Mouse (Mus musculus) heart, postnatal 0 days (tissue): Measurements from ENCODE around the gene Myh4. TPM values are rescaled to one million over a fixed set of nuclear protein-coding genes. Genes with fewer than 3 reads are reported as not detected.
A peak's percentile ranks its signal among the peaks of the same experiment; 100 is the strongest.

ENCODE experiments used
- ATAC-seq: fragments of 200-750 bp; cut with Nextera tagmentation; 2 replicates; pipeline ENCODE4 v1.8.0; 2017; ENCODE audit warnings: low read depth, moderate number of reproducible peaks, moderate library complexity; ENCODE audit not compliant: insufficient read depth
- DNase-seq: peaks from one replicate; pipeline ENCODE4 v3.0.0-alpha.2; 2016; ENCODE audit warnings: low spot score
- H3K27ac ChIP-seq: fragments of 300-500 bp; sonication (generic); 2 replicates; pipeline ENCODE4 v1.5.1; 2014; ENCODE audit warnings: low read depth, mild to moderate bottlenecking
- H3K27me3 ChIP-seq: fragments of 300-500 bp; sonication (generic); 2 replicates; pipeline ENCODE4 v1.6.1; 2014; ENCODE audit warnings: low read length, mixed read lengths; ENCODE audit not compliant: control insufficient read depth, insufficient read depth
- H3K36me3 ChIP-seq: fragments of 300-500 bp; sonication (generic); replicated peaks from 2 replicates; pipeline ENCODE4 v1.6.1; 2014; ENCODE audit warnings: low read length, mixed read lengths; ENCODE audit not compliant: control insufficient read depth, insufficient read depth
- H3K4me1 ChIP-seq: fragments of 300-500 bp; sonication (generic); 2 replicates; pipeline ENCODE4 v1.6.1; 2014; ENCODE audit warnings: antibody characterized with exemption; ENCODE audit not compliant: control insufficient read depth, insufficient read depth
- H3K4me2 ChIP-seq: fragments of 300-500 bp; sonication (generic); 2 replicates; pipeline ENCODE4 v1.6.1; 2014; ENCODE audit warnings: low read depth, mild to moderate bottlenecking, low read length, moderate library complexity
- H3K4me3 ChIP-seq: fragments of 300-500 bp; sonication (generic); 2 replicates; pipeline ENCODE4 v1.5.1; 2014; ENCODE audit warnings: low read depth, low read length
- H3K9ac ChIP-seq: fragments of 300-500 bp; sonication (generic); replicated peaks from 2 replicates; pipeline ENCODE4 v1.6.1; 2014; ENCODE audit warnings: low read depth, low read length, mixed read lengths
- H3K9me3 ChIP-seq: fragments of 300-500 bp; sonication (generic); replicated peaks from 2 replicates; pipeline ENCODE4 v1.6.1; 2016; ENCODE audit warnings: low read length; ENCODE audit not compliant: control insufficient read depth
- CTCF ChIP-seq: IDR thresholded peaks from 2 replicates; pipeline ENCODE4 v1.5.1; 2016; ENCODE audit warnings: antibody characterized with exemption, control low read depth, low read depth
- EP300 ChIP-seq: IDR thresholded peaks from 2 replicates; pipeline ENCODE4 v1.6.1; 2016; ENCODE audit warnings: antibody characterized with exemption, low read depth
- WGBS: fragments of 180-500 bp; shearing (Covaris S2); extraction: QIAGEN DNeasy Blood & Tissue Kit; methylation state at CpG from one replicate; pipeline ENCODE4 v1.1.7; 2014; 5-methylcytosine and 5-hydroxymethylcytosine counted together
- polyA plus RNA-seq: library from polyadenylated mRNA; unstranded; fragments of >200 nt; fragmentation: Nextera tagmentation; extraction: Ambion mirVana; gene quantifications from 2 replicates; pipeline ENCODE4 v1.2.1, GENCODE M21; 2015
- total RNA-seq: library from RNA; depleted of rRNA; stranded (reverse); fragments of >200 nt; gene quantifications from 2 replicates; pipeline ENCODE4 v1.2.3, GENCODE M21; 2014; ENCODE audit warnings: low replicate concordance

Myh4 gene
- total and polyA plus RNA-seq, 2 experiments from 2014 or later, result not detected

- H3K4me2 ChIP-seq, result no peak overlapping the region
- ATAC-seq (no peak), DNase-seq (no peak)
- no peak overlapping the region for H3K4me3 ChIP-seq
- no peaks in the 10 kb centered on the region for H3K4me1 ChIP-seq
- no peak overlapping the region for H3K27ac ChIP-seq
- no peaks in the 10 kb centered on the region for H3K36me3 ChIP-seq
- no peak for TF ChIP-seq EP300
- TF ChIP-seq CTCF, result peak; percentile 53
- H3K9ac ChIP-seq, result no peak overlapping the region
- H3K27me3 ChIP-seq, result no peaks in the 10 kb centered on the region
- H3K9me3 ChIP-seq, result no peaks in the 10 kb centered on the region
- 57% methylated on average over 5 of the region's 5 CpGs for WGBS
These were observed 2.0 kb upstream of the Myh4 start for GRCm38 (mm10) chr11:67235639-67236358.

GRCm38 (mm10) chr11:67236799-67237198 lies 1.0 kb upstream of the Myh4 start:
- 75% methylated on average over 9 of the region's 9 CpGs for WGBS
- no peak for ATAC-seq
- Histone ChIP-seq H3K27me3 (no peaks in the 10 kb centered on the region), H3K9ac (no peak overlapping the region), H3K9me3 (no peaks in the 10 kb centered on the region), H3K36me3 (no peaks in the 10 kb centered on the region), H3K4me2 (no peak overlapping the region), H3K4me1 (no peaks in the 10 kb centered on the region), H3K27ac (no peak overlapping the region), H3K4me3 (no peak overlapping the region)
- TF ChIP-seq CTCF (no peak), EP300 (no peak)
- no peak for DNase-seq

GRCm38 (mm10) chr11:67241051-67241450 lies 3.2 kb downstream of the Myh4 start:
- Histone ChIP-seq H3K4me3 (no peak overlapping the region), H3K36me3 (no peaks in the 10 kb centered on the region), H3K27me3 (no peaks in the 10 kb centered on the region), H3K9me3 (no peaks in the 10 kb centered on the region), H3K4me1 (no peaks in the 10 kb centered on the region), H3K4me2 (no peak overlapping the region), H3K9ac (no peak overlapping the region), H3K27ac (no peak overlapping the region)
- no peak for TF ChIP-seq CTCF
- no peak for DNase-seq
- WGBS, result 78% methylated on average over 6 of the region's 6 CpGs
- no peak for ATAC-seq

GRCm38 (mm10) chr11:67253691-67254090 lies 15.9 kb downstream of the Myh4 start:
- Histone ChIP-seq H3K4me2 (no peak overlapping the region), H3K9ac (no peak overlapping the region), H3K4me1 (no peaks in the 10 kb centered on the region), H3K36me3 (no peaks in the 10 kb centered on the region), H3K27me3 (no peaks in the 10 kb centered on the region), H3K9me3 (no peaks in the 10 kb centered on the region), H3K27ac (no peak overlapping the region), H3K4me3 (no peak overlapping the region)
- TF ChIP-seq EP300 (no peak), CTCF (no peak)
- 80% methylated on average over 4 of the region's 4 CpGs for WGBS
- DNase-seq, result no peak
- no peak for ATAC-seq

GRCm38 (mm10) chr11:67257048-67257447 lies 19.2 kb downstream of the Myh4 start:
- WGBS, result 81% methylated on average over 7 of the region's 7 CpGs
- Histone ChIP-seq H3K27me3 (no peaks in the 10 kb centered on the region), H3K9ac (no peak overlapping the region), H3K27ac (no peak overlapping the region), H3K36me3 (no peaks in the 10 kb centered on the region), H3K4me2 (no peak overlapping the region), H3K9me3 (no peaks in the 10 kb centered on the region), H3K4me1 (no peaks in the 10 kb centered on the region), H3K4me3 (no peak overlapping the region)
- TF ChIP-seq EP300 (no peak), CTCF (no peak)
- DNase-seq (no peak), ATAC-seq (no peak)

- no peaks in the 10 kb centered on the region for H3K4me1 ChIP-seq
- H3K27ac ChIP-seq, result no peak overlapping the region
- no peaks in the 10 kb centered on the region for H3K27me3 ChIP-seq
- no peak overlapping the region for H3K4me3 ChIP-seq
- no peak overlapping the region for H3K9ac ChIP-seq
- WGBS, result 68% methylated on average over 6 of the region's 6 CpGs
- TF ChIP-seq EP300 (no peak), CTCF (no peak)
- ATAC-seq, result no peak
- no peaks in the 10 kb centered on the region for H3K36me3 ChIP-seq
- no peak overlapping the region for H3K4me2 ChIP-seq
- H3K9me3 ChIP-seq, result no peaks in the 10 kb centered on the region
- DNase-seq, result no peak
These were observed 23.1 kb downstream of the Myh4 start for GRCm38 (mm10) chr11:67260956-67261355.
